Mouse (Mus musculus): Measurements from ENCODE around the gene Asprv1. TPM values are rescaled to one million over a fixed set of nuclear protein-coding genes. Genes with fewer than 3 reads are reported as not detected.

Gene Asprv1
- polyA plus RNA-seq, 1 experiment from 2014 or later: 0.10 TPM

GRCm38 (mm10) chr6:86667061-86667460 lies 39.1 kb downstream of the Asprv1 start:
- no peaks in the 10 kb centered on the region for H3K27me3 ChIP-seq (replicated peaks)
- peak overlapping the region; percentile 28; the same call in 1 of the 2 replicates for H3K4me2 ChIP-seq
- H3K36me3 ChIP-seq: peaks cover 39% of the 10 kb centered on the region
- no peak overlapping the region for H3K27ac ChIP-seq (ENCODE audit: poor library complexity, severe bottlenecking)
- no peaks in the 10 kb centered on the region; the same call in 1 of the 2 replicates for H3K9me3 ChIP-seq (replicated peaks)
- 91% methylated on average over 10 of the region's 10 CpGs for WGBS
- peaks cover 14% of the 10 kb centered on the region for H3K4me1 ChIP-seq (replicated peaks)
- no peak overlapping the region for H3K4me3 ChIP-seq
- H3K9ac ChIP-seq: no peak overlapping the region
- no peak for ATAC-seq (ENCODE audit: insufficient number of reproducible peaks, low FRiP score)

GRCm38 (mm10) chr6:86668580-86669239 lies 40.7 kb downstream of the Asprv1 start, which contains the start of gene Mxd1:
Gene Mxd1, minus strand, starts transcription at chr6:86669161.
- WGBS: under 1% methylated on average over 73 of the region's 76 CpGs
- H3K4me2 ChIP-seq: peak within 1 kb of the TSS; percentile 98
- peaks cover 14% of the 10 kb centered on the region for H3K4me1 ChIP-seq (replicated peaks)
- no peaks in the 10 kb centered on the region; the same call in 1 of the 2 replicates for H3K9me3 ChIP-seq (replicated peaks)
- peak within 1 kb of the TSS; percentile 72; the same call in 1 of the 2 replicates for H3K27ac ChIP-seq (ENCODE audit: poor library complexity, severe bottlenecking)
- peak within 1 kb of the TSS; percentile 87 for H3K4me3 ChIP-seq
- ATAC-seq (ENCODE audit: insufficient number of reproducible peaks, low FRiP score): peak; percentile 18
- peak within 1 kb of the TSS; percentile 95 for H3K9ac ChIP-seq
- H3K27me3 ChIP-seq (replicated peaks): no peaks in the 10 kb centered on the region
- peaks cover 46% of the 10 kb centered on the region for H3K36me3 ChIP-seq

GRCm38 (mm10) chr6:86669240-86669727 lies 41.3 kb downstream of the Asprv1 start:
- peak; percentile 100 for ATAC-seq (ENCODE audit: insufficient number of reproducible peaks, low FRiP score)
- Histone ChIP-seq H3K4me1 (replicated peaks) (peaks cover 14% of the 10 kb centered on the region), H3K36me3 (peaks cover 45% of the 10 kb centered on the region), H3K9me3 (replicated peaks) (no peaks in the 10 kb centered on the region; the same call in 1 of the 2 replicates), H3K27ac (ENCODE audit: poor library complexity, severe bottlenecking) (peak overlapping the region; percentile 72; the same call in 1 of the 2 replicates), H3K27me3 (replicated peaks) (no peaks in the 10 kb centered on the region), H3K9ac (peak overlapping the region; percentile 65), H3K4me2 (peak overlapping the region; percentile 98), H3K4me3 (peak overlapping the region; percentile 87)
- 2% methylated on average over 35 of the region's 37 CpGs for WGBS

- no peak overlapping the region for H3K4me3 ChIP-seq
- no peak overlapping the region for H3K9ac ChIP-seq
- no peak overlapping the region for H3K4me2 ChIP-seq
- WGBS: 7% methylated on average over 2 of the region's 2 CpGs
- no peak overlapping the region for H3K27ac ChIP-seq (ENCODE audit: poor library complexity, severe bottlenecking)
- peaks cover 14% of the 10 kb centered on the region for H3K4me1 ChIP-seq (replicated peaks)
- H3K36me3 ChIP-seq: peaks cover 49% of the 10 kb centered on the region
- H3K9me3 ChIP-seq (replicated peaks): no peaks in the 10 kb centered on the region; the same call in 1 of the 2 replicates
- no peaks in the 10 kb centered on the region for H3K27me3 ChIP-seq (replicated peaks)
- no peak for ATAC-seq (ENCODE audit: insufficient number of reproducible peaks, low FRiP score)
Measured at GRCm38 (mm10) chr6:86670873-86671272, 42.9 kb downstream of the Asprv1 start.

GRCm38 (mm10) chr6:86678341-86678740 lies 50.4 kb downstream of the Asprv1 start:
- H3K4me1 ChIP-seq (replicated peaks): peaks cover 4% of the 10 kb centered on the region
- no peak overlapping the region for H3K4me2 ChIP-seq
- no peak overlapping the region for H3K27ac ChIP-seq (ENCODE audit: poor library complexity, severe bottlenecking)
- H3K9me3 ChIP-seq (replicated peaks): no peaks in the 10 kb centered on the region
- WGBS: 92% methylated on average over 6 of the region's 6 CpGs
- H3K36me3 ChIP-seq: peaks cover 87% of the 10 kb centered on the region
- no peak for ATAC-seq (ENCODE audit: insufficient number of reproducible peaks, low FRiP score)
- H3K9ac ChIP-seq: no peak overlapping the region
- no peaks in the 10 kb centered on the region for H3K27me3 ChIP-seq (replicated peaks)
- no peak overlapping the region for H3K4me3 ChIP-seq

Other genes with a start within 250 kb of the Asprv1 start
- 59.4 and 64.7 TPM in 2 replicates for gene Pcyox1, start 231.0 kb upstream of the Asprv1 start, polyA plus RNA-seq (2016; fragmentation: Nextera tagmentation; extraction: Ambion mirVana)
- gene Tia1, start 223.9 kb upstream of the Asprv1 start, polyA plus RNA-seq (2016; fragmentation: Nextera tagmentation; extraction: Ambion mirVana): 140 and 158 TPM in 2 replicates
- 0.45 TPM in 1 of 2 replicates, not detected in the other for gene Gm44790, start 201.5 kb upstream of the Asprv1 start, polyA plus RNA-seq (2016; fragmentation: Nextera tagmentation; extraction: Ambion mirVana)
- 16.2 and 18.0 TPM in 2 replicates for gene C87436, start 189.8 kb upstream of the Asprv1 start, polyA plus RNA-seq (2016; fragmentation: Nextera tagmentation; extraction: Ambion mirVana)
- gene Pcbp1, start 101.8 kb upstream of the Asprv1 start, polyA plus RNA-seq (2016; fragmentation: Nextera tagmentation; extraction: Ambion mirVana): 415 and 416 TPM in 2 replicates
- 14.1 and 14.4 TPM in 2 replicates for gene Mxd1, start 41.0 kb downstream of the Asprv1 start, polyA plus RNA-seq (2016; fragmentation: Nextera tagmentation; extraction: Ambion mirVana)
- 91.4 and 95.4 TPM in 2 replicates for gene Snrnp27, start 56.4 kb downstream of the Asprv1 start, polyA plus RNA-seq (2016; fragmentation: Nextera tagmentation; extraction: Ambion mirVana)
- 23.2 and 24.8 TPM in 2 replicates for gene Gmcl1, start 105.2 kb downstream of the Asprv1 start, polyA plus RNA-seq (2016; fragmentation: Nextera tagmentation; extraction: Ambion mirVana)
- 15.3 and 17.6 TPM in 2 replicates for gene Anxa4, start 165.4 kb downstream of the Asprv1 start, polyA plus RNA-seq (2016; fragmentation: Nextera tagmentation; extraction: Ambion mirVana)
- gene Aak1, start 221.4 kb downstream of the Asprv1 start, polyA plus RNA-seq (2016; fragmentation: Nextera tagmentation; extraction: Ambion mirVana): 33.5 and 36.2 TPM in 2 replicates

Data from heart, embryonic 12.5 days (tissue).